Mouse (Mus musculus): ENCODE data around the gene BC052040. TPM values are rescaled to one million over a fixed set of nuclear protein-coding genes. Genes with fewer than 3 reads are reported as not detected.

The BC052040 gene
- polyA plus RNA-seq, 1 experiment from 2014 or later: 18.3 TPM

DNA sequence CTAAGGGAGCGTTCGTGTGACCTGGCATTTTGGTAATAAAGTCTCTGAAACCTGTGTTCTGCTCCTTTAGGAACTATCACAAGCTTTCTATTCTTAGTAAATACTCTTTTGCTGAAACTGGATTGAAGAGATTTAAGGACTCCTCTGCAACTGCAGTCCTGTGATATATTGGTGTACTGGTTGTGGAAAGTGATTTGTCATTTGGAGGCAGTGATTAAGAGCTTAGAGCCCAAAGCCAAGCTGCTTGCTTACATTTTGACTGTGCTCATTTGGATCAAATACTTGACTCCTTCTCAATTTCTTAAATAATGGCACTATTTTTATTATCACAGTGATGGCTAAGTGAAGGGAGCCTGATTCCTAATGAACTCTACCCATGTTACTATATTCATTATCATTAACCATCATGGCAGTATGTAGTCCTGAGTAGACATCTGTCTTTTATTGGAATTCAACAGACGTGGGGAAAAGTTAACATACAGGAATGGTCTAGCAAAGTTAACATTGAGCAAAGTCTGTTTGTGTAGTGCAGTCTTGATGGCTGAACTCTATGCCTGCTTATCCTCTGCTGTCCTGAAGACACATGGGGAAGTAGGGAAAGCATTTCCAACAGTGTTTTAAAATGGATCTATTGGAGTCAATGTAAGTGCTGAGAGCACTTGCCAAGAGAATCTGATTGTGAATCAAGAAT is 32.5 kb downstream of the BC052040 start:
- H3K4me3 ChIP-seq (replicated peaks; ENCODE audit: low read length): no peak overlapping the region
- no peaks in the 10 kb centered on the region for H3K27me3 ChIP-seq (replicated peaks; ENCODE audit: control insufficient read depth, insufficient read depth, low read length)
- 95% methylated on average over 3 of the region's 3 CpGs for WGBS
- no peaks in the 10 kb centered on the region for H3K4me1 ChIP-seq (replicated peaks; ENCODE audit: control insufficient read depth, insufficient read depth, low read length)
- ATAC-seq: no peak
- no peak overlapping the region for H3K9ac ChIP-seq (replicated peaks; ENCODE audit: low read depth, low read length)
- no peak overlapping the region for H3K4me2 ChIP-seq (ENCODE audit: low read length)
- no peaks in the 10 kb centered on the region for H3K36me3 ChIP-seq (ENCODE audit: control insufficient read depth, insufficient read depth)
- no peaks in the 10 kb centered on the region for H3K9me3 ChIP-seq (ENCODE audit: control insufficient read depth, low read length)
- H3K27ac ChIP-seq (ENCODE audit: low read length): no peak overlapping the region

DNA sequence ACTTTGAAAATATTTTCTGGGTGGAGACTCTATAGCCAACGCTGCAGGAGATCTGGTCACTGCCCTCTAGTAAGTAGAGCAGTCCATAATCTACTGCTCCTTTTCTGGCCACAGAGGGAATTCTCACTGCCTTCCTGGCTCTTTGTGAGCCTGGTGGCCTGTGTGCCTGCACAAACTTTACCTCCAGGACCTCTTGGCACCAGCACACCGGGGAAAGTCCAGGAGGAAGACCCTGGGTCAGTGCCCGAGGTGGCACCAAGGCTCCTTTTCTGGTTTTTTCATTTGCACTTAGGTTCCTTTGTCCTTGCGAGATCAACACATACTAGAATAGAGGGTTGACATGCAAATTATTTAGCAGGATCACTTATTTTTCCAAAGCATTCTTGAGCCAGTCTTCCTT is 47.0 kb downstream of the BC052040 start:
- ATAC-seq: no peak
- no peaks in the 10 kb centered on the region for H3K36me3 ChIP-seq (ENCODE audit: control insufficient read depth, insufficient read depth)
- 91% methylated on average over 4 of the region's 4 CpGs for WGBS
- H3K9ac ChIP-seq (replicated peaks; ENCODE audit: low read depth, low read length): no peak overlapping the region
- no peaks in the 10 kb centered on the region for H3K9me3 ChIP-seq (ENCODE audit: control insufficient read depth, low read length)
- H3K4me2 ChIP-seq (ENCODE audit: low read length): no peak overlapping the region
- peaks cover 6% of the 10 kb centered on the region; the same call in 1 of the 2 replicates for H3K4me1 ChIP-seq (replicated peaks; ENCODE audit: control insufficient read depth, insufficient read depth, low read length)
- H3K4me3 ChIP-seq (replicated peaks; ENCODE audit: low read length): no peak overlapping the region
- no peak overlapping the region for H3K27ac ChIP-seq (ENCODE audit: low read length)
- H3K27me3 ChIP-seq (replicated peaks; ENCODE audit: control insufficient read depth, insufficient read depth, low read length): no peaks in the 10 kb centered on the region

DNA sequence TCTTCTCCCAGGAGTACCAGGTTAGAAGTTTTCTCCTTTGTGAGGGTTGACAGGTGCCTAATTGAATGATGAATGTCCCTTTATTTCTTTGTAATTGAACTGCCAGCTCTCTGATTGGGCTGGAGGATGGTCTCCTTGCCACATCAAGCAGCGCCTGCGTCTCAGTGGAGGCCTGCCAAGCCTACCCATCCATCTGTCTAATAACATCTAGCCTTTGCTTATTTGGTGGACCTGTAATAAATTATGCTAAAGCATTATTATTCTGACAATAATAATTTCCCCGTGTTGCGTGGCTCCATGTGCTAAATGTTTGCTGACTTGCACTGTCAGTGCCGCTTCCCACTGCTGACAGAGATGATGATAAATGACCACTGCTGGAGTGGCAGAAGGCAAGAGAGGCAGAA is 49.5 kb downstream of the BC052040 start:
- 25% methylated on average over 5 of the region's 5 CpGs for WGBS
- no peak for ATAC-seq
- Histone ChIP-seq H3K4me1 (replicated peaks; ENCODE audit: control insufficient read depth, insufficient read depth, low read length) (peaks cover 6% of the 10 kb centered on the region; the same call in 1 of the 2 replicates), H3K4me2 (ENCODE audit: low read length) (no peak overlapping the region), H3K9me3 (ENCODE audit: control insufficient read depth, low read length) (no peaks in the 10 kb centered on the region), H3K36me3 (ENCODE audit: control insufficient read depth, insufficient read depth) (no peaks in the 10 kb centered on the region), H3K4me3 (replicated peaks; ENCODE audit: low read length) (no peak overlapping the region), H3K27me3 (replicated peaks; ENCODE audit: control insufficient read depth, insufficient read depth, low read length) (no peaks in the 10 kb centered on the region), H3K27ac (ENCODE audit: low read length) (no peak overlapping the region), H3K9ac (replicated peaks; ENCODE audit: low read depth, low read length) (no peak overlapping the region)

DNA sequence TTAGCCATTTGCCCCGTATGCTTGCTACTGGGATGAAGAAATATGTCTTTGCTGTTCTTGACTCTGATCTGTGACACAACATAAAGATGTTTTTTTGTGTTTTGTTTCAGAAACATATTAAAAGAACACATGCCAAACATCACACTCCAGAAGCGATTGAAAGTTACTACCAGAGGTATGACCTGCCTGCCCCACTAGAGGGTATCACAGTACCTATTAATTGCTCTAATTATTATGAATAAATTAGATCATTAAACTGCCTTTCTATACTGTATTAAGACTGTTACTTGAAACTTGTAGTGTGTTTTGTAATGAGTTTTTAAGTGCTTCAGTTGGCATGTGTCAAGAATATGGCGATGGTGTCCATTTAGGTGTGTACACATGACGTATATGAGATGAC is 50.3 kb downstream of the BC052040 start:
- peaks cover 6% of the 10 kb centered on the region; the same call in 1 of the 2 replicates for H3K4me1 ChIP-seq (replicated peaks; ENCODE audit: control insufficient read depth, insufficient read depth, low read length)
- H3K9ac ChIP-seq (replicated peaks; ENCODE audit: low read depth, low read length): no peak overlapping the region
- ATAC-seq: no peak
- H3K27me3 ChIP-seq (replicated peaks; ENCODE audit: control insufficient read depth, insufficient read depth, low read length): no peaks in the 10 kb centered on the region
- H3K27ac ChIP-seq (ENCODE audit: low read length): no peak overlapping the region
- H3K36me3 ChIP-seq (ENCODE audit: control insufficient read depth, insufficient read depth): no peaks in the 10 kb centered on the region
- WGBS: 95% methylated on average over 4 of the region's 4 CpGs
- H3K4me2 ChIP-seq (ENCODE audit: low read length): no peak overlapping the region
- H3K9me3 ChIP-seq (ENCODE audit: control insufficient read depth, low read length): no peaks in the 10 kb centered on the region
- H3K4me3 ChIP-seq (replicated peaks; ENCODE audit: low read length): no peak overlapping the region

DNA sequence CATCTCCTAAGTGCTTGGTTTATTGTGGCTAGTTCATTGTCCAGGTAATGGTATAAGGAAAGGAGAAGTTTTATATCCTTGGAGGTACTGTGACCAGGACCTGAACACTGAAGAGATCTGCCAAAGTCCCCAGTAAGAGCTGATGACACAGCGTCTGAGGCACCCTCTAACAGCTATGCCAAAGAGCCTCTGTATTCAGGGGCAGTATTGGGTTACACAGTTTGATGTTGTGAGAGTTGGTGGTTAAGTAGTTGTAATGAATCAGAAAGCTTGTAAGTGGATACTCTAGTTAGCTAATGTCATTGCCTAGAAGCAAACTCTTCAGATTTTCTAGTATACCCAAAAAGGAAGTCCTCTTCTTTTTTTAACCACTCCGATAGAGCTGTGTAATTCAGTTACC is 68.7 kb downstream of the BC052040 start:
- WGBS: 82% methylated on average over 2 of the region's 2 CpGs
- no peak overlapping the region for H3K4me2 ChIP-seq (ENCODE audit: low read length)
- H3K4me3 ChIP-seq (replicated peaks; ENCODE audit: low read length): no peak overlapping the region
- H3K36me3 ChIP-seq (ENCODE audit: control insufficient read depth, insufficient read depth): no peaks in the 10 kb centered on the region
- no peak for ATAC-seq
- H3K9ac ChIP-seq (replicated peaks; ENCODE audit: low read depth, low read length): no peak overlapping the region
- H3K27me3 ChIP-seq (replicated peaks; ENCODE audit: control insufficient read depth, insufficient read depth, low read length): no peaks in the 10 kb centered on the region
- H3K27ac ChIP-seq (ENCODE audit: low read length): no peak overlapping the region
- H3K4me1 ChIP-seq (replicated peaks; ENCODE audit: control insufficient read depth, insufficient read depth, low read length): 0 out of 2 replicates have a peak, but pooled peaks cover 2% of the 10 kb centered on the region
- no peaks in the 10 kb centered on the region for H3K9me3 ChIP-seq (ENCODE audit: control insufficient read depth, low read length)

DNA sequence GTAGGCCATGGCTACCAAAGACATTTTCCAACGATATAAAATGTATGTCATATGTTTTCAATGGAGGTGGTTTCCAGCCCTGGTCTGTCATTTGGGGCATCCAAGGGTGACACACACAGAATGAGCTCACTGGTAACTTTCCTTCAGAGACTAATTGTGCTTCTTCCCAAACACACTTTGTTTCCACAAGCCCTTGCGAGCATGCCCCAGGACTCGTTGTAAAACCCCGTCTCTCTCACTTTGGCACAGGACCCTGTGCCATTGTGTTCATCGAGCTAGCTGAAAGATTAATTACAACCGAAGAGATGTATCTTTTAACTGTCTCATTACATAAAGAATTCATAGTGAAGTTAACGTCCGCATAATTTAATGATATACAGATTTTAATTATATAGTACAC is 78.2 kb downstream of the BC052040 start:
- H3K4me2 ChIP-seq (ENCODE audit: low read length): no peak overlapping the region
- H3K9ac ChIP-seq (replicated peaks; ENCODE audit: low read depth, low read length): no peak overlapping the region
- peak; percentile 61 for ATAC-seq
- peaks cover 19% of the 10 kb centered on the region for H3K4me1 ChIP-seq (replicated peaks; ENCODE audit: control insufficient read depth, insufficient read depth, low read length)
- no peaks in the 10 kb centered on the region for H3K36me3 ChIP-seq (ENCODE audit: control insufficient read depth, insufficient read depth)
- peak overlapping the region; percentile 12; the same call in 1 of the 2 replicates for H3K27ac ChIP-seq (ENCODE audit: low read length)
- H3K9me3 ChIP-seq (ENCODE audit: control insufficient read depth, low read length): no peaks in the 10 kb centered on the region
- WGBS: 13% methylated on average over 8 of the region's 8 CpGs
- no peaks in the 10 kb centered on the region for H3K27me3 ChIP-seq (replicated peaks; ENCODE audit: control insufficient read depth, insufficient read depth, low read length)
- H3K4me3 ChIP-seq (replicated peaks; ENCODE audit: low read length): no peak overlapping the region

DNA sequence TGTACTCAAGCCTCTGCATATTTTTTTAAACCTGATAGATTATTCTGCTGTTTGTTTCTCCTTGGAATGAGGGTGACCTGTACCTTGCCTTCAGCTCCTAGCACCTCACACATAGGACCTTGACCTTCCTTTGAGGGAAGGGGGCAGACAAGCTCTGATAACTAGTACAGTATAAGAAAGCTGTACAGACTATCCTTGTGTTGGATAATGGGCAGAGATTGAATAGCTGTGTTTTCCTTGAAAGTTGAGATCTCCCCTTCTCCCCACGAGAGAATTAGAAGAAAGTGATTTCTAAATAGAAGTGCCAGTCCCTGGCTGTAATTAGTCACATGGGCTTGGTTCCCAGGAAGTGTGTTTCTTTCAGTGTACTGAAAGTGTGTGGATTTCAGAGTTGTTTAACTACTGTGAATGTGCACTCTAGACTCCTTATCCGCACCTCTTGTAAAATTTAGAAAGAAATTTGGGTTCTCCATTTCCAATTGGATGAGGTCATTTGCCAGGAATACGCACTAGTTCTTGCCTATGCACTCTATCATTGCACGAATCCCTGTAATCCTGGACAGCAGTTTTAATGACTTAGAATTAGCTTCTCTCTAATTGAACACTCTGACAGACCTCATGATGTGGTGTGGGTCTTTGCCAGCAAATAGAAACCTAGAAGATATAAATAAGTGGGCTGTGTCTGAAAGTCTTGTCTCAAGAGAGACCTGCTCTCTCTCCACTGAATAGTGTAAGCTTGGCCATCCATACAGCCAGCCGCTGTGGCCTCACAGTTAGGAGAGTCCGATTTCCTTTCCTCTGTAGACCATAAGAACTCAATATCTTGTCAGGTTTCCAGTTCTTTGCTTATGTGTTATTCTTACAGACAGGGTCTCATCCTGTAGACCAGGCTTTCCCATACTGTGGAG is 79.0 kb downstream of the BC052040 start:
- Histone ChIP-seq H3K36me3 (ENCODE audit: control insufficient read depth, insufficient read depth) (no peaks in the 10 kb centered on the region), H3K4me2 (ENCODE audit: low read length) (no peak overlapping the region), H3K9ac (replicated peaks; ENCODE audit: low read depth, low read length) (no peak overlapping the region), H3K9me3 (ENCODE audit: control insufficient read depth, low read length) (no peaks in the 10 kb centered on the region), H3K27me3 (replicated peaks; ENCODE audit: control insufficient read depth, insufficient read depth, low read length) (no peaks in the 10 kb centered on the region), H3K27ac (ENCODE audit: low read length) (peak overlapping the region; percentile 76), H3K4me3 (replicated peaks; ENCODE audit: low read length) (no peak overlapping the region), H3K4me1 (replicated peaks; ENCODE audit: control insufficient read depth, insufficient read depth, low read length) (peaks cover 19% of the 10 kb centered on the region)
- peak; percentile 82 for ATAC-seq
- WGBS: 21% methylated on average over 6 of the region's 6 CpGs

DNA sequence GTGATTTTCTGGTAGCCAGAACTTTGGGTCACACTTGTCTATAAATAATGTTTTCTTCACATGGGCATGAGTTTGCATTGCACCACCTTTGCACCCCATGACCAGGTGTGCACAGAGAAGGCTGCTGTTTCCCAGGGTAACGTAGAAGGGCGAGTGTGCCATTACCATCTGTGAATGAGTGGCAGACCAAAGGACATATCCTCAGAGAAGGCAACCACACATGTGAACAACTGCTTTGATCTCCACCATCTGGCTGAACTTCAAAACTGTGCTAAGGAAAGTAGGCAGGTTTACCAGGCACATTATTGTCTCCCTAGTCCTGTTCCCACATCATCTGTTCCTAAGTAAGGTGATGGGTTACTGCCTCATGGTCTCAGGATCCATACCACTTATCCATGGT is 86.0 kb downstream of the BC052040 start:
- Histone ChIP-seq H3K4me1 (replicated peaks; ENCODE audit: control insufficient read depth, insufficient read depth, low read length) (0 out of 2 replicates have a peak, but pooled peaks cover 2% of the 10 kb centered on the region), H3K27ac (ENCODE audit: low read length) (no peak overlapping the region), H3K9me3 (ENCODE audit: control insufficient read depth, low read length) (no peaks in the 10 kb centered on the region), H3K9ac (replicated peaks; ENCODE audit: low read depth, low read length) (no peak overlapping the region), H3K27me3 (replicated peaks; ENCODE audit: control insufficient read depth, insufficient read depth, low read length) (no peaks in the 10 kb centered on the region), H3K36me3 (ENCODE audit: control insufficient read depth, insufficient read depth) (no peaks in the 10 kb centered on the region), H3K4me2 (ENCODE audit: low read length) (no peak overlapping the region), H3K4me3 (replicated peaks; ENCODE audit: low read length) (no peak overlapping the region)
- ATAC-seq: no peak
- 96% methylated on average over 2 of the region's 2 CpGs for WGBS

DNA sequence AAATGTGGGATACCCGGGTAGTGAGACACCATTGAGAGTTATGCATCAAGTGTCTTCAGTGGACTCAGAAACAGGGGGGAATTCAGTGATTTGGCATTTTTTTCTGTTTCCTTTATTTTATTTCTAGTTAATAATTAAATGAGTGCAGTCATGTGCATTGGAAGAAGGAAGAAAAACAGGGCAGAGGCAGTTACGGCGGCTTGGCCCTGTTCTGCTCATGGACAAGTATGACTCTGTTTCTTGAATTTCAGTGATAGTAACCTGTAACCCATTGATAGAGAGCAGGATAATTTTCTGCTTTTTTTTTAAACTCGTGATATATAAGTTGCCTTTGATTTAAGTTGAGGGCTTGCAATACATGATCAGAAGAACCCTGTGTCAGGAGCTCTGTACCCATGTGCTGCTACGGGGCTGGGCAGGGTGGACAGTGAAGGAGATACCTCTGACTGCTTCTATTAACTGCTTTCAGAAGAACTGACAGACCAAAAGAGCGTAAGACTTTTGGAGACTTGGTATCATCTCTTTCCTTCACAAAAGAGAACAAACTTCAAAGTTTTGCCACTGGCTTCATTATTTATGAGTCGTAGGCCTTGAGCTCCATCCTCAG is 91.6 kb downstream of the BC052040 start:
- ATAC-seq: no peak
- WGBS: 95% methylated on average over 7 of the region's 7 CpGs

More for the DNA sequence above, 91.6 kb downstream of the BC052040 start:
- Histone ChIP-seq H3K36me3 (ENCODE audit: control insufficient read depth, insufficient read depth) (no peaks in the 10 kb centered on the region), H3K27ac (ENCODE audit: low read length) (no peak overlapping the region), H3K9me3 (ENCODE audit: control insufficient read depth, low read length) (no peaks in the 10 kb centered on the region), H3K27me3 (replicated peaks; ENCODE audit: control insufficient read depth, insufficient read depth, low read length) (no peaks in the 10 kb centered on the region), H3K4me3 (replicated peaks; ENCODE audit: low read length) (no peak overlapping the region), H3K9ac (replicated peaks; ENCODE audit: low read depth, low read length) (no peak overlapping the region), H3K4me1 (replicated peaks; ENCODE audit: control insufficient read depth, insufficient read depth, low read length) (0 out of 2 replicates have a peak, but pooled peaks cover 2% of the 10 kb centered on the region), H3K4me2 (ENCODE audit: low read length) (no peak overlapping the region)
